Mouse (Mus musculus) heart, postnatal 0 days (tissue): ENCODE results near the gene Actl9.

Source experiments
- CTCF ChIP-seq: IDR thresholded peaks from 2 replicates; pipeline ENCODE4 v1.5.1; 2016; ENCODE audit warnings: antibody characterized with exemption, control low read depth, low read depth
- EP300 ChIP-seq: IDR thresholded peaks from 2 replicates; pipeline ENCODE4 v1.6.1; 2016; ENCODE audit warnings: antibody characterized with exemption, low read depth

DNA sequence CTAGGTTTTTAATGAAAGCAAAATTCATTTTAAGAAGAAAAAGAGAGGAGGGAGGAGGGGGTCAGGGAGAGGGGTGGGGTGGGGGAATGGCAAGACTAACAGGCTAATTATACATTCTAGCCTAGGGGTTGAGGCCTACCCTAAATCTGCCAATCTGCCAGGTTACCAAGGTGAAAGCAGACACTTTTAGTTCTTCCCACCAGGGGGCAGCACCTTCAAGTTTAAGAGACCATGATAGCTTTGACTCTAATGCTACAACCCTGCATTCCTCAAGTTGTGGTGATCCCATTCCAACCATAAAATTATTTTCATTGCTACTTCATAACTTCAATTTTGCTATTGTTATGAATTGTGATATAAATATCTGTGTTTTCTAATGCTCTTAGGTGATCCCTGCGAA is 6.5 kb downstream of the Actl9 start:
- TF ChIP-seq CTCF (peak; percentile 76), EP300 (no peak)
